Mouse (Mus musculus) C2C12 (cell line): ENCODE results near the gene Itfg1.

ENCODE experiments used
- CTCF ChIP-seq: IDR thresholded peaks from one replicate; pipeline ENCODE4 v1.5.1; 2011; ENCODE audit not compliant: control insufficient read depth, insufficient read depth, insufficient read length
- MAX ChIP-seq: IDR thresholded peaks from one replicate; pipeline ENCODE4 v1.6.1; 2011; ENCODE audit warnings: mild to moderate bottlenecking, control low read depth
- MYOD1 ChIP-seq: IDR thresholded peaks from one replicate; pipeline ENCODE4 v1.6.1; 2011; ENCODE audit warnings: low read depth; ENCODE audit not compliant: control insufficient read depth, insufficient read length
- USF1 ChIP-seq: IDR thresholded peaks from one replicate; pipeline ENCODE4 v1.6.1; 2011; ENCODE audit warnings: low read depth, mild to moderate bottlenecking, control low read depth, moderate library complexity

- TF ChIP-seq CTCF, result no peak
- TF ChIP-seq USF1, result no peak
- TF ChIP-seq MAX, result no peak
- TF ChIP-seq MYOD1, result no peak
Measured at GRCm38 (mm10) chr8:85780091-85780490, 60.6 kb downstream of the Itfg1 start.
